Mouse (Mus musculus): ENCODE measurements around the gene Cyp2d12. TPM values are rescaled to one million over a fixed set of nuclear protein-coding genes. Genes with fewer than 3 reads are reported as not detected.

Gene Cyp2d12
- polyA plus RNA-seq, 1 experiment from 2014 or later: not detected

DNA sequence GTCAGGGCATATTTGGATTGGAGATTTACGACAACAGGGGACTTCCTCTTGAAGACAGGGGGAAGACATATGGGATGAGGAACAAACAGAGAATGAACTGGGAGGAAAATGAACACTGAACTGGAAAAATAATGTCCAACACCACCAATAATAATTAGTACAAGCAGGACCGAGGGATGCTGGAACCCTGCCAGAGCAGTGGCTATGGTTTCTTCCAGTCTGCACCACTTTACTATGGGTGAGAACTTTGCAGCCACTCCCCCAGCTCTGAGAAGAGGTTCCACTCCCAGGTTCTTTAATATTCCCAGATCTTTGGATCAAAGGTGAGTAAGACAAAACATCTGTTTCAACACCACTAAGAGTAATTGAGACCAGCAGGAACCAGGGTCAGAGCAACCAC, 24.2 kb downstream of the Cyp2d12 start:
- Histone ChIP-seq H3K9me3 (0 out of 2 replicates have a peak, but pooled peaks cover 3% of the 10 kb centered on the region), H3K27ac (replicated peaks) (no peak overlapping the region), H3K4me1 (no peaks in the 10 kb centered on the region), H3K27me3 (replicated peaks; ENCODE audit: low read depth, poor library complexity, severe bottlenecking) (no peaks in the 10 kb centered on the region), H3K36me3 (replicated peaks) (no peaks in the 10 kb centered on the region), H3K4me3 (no peak overlapping the region)
- no peak for DNase-seq (ENCODE audit: low spot score)
- WGBS: 82% methylated on average over 2 of the region's 2 CpGs

GRCm38 (mm10) chr15:82582621-82583020, 27.7 kb downstream of the Cyp2d12 start:
- no peak for DNase-seq (ENCODE audit: low spot score)
- 86% methylated on average over 9 of the region's 9 CpGs for WGBS

More at GRCm38 (mm10) chr15:82582621-82583020, 27.7 kb downstream of the Cyp2d12 start:
- Histone ChIP-seq H3K27me3 (replicated peaks; ENCODE audit: low read depth, poor library complexity, severe bottlenecking) (no peaks in the 10 kb centered on the region), H3K27ac (replicated peaks) (no peak overlapping the region), H3K4me1 (no peaks in the 10 kb centered on the region), H3K36me3 (replicated peaks) (no peaks in the 10 kb centered on the region), H3K9me3 (no peaks in the 10 kb centered on the region), H3K4me3 (no peak overlapping the region)

Small RNA genes within 50 kb of the gene (microRNA-seq; reads per million reads assigned to microRNA genes)
- gene Gm27924: not detected
- not detected for gene Gm28023

Other genes starting within 250 kb of the Cyp2d12 start
- gene Naga, start 216.1 kb upstream of the Cyp2d12 start, polyA plus RNA-seq (2016; fragmentation: Nextera tagmentation; extraction: Ambion mirVana): 19.2 and 24.0 TPM in 2 replicates
- gene Pheta2, start 216.1 kb upstream of the Cyp2d12 start, polyA plus RNA-seq (2016; fragmentation: Nextera tagmentation; extraction: Ambion mirVana): 4.9 TPM in 2 replicates
- 212 and 215 TPM in 2 replicates for gene Smdt1, start 216.1 kb upstream of the Cyp2d12 start, polyA plus RNA-seq (2016; fragmentation: Nextera tagmentation; extraction: Ambion mirVana)
- gene Ndufa6, start 200.8 kb upstream of the Cyp2d12 start, polyA plus RNA-seq (2016; fragmentation: Nextera tagmentation; extraction: Ambion mirVana): 243 and 256 TPM in 2 replicates
- gene Cyp2d22, start 174.8 kb upstream of the Cyp2d12 start, polyA plus RNA-seq (2016; fragmentation: Nextera tagmentation; extraction: Ambion mirVana): 2.1 and 3.0 TPM in 2 replicates
- not detected in 2 replicates for gene Cyp2d11, start 161.1 kb upstream of the Cyp2d12 start, polyA plus RNA-seq (2016; fragmentation: Nextera tagmentation; extraction: Ambion mirVana)
- not detected in 2 replicates for gene Cyp2d10, start 147.9 kb upstream of the Cyp2d12 start, polyA plus RNA-seq (2016; fragmentation: Nextera tagmentation; extraction: Ambion mirVana)
- gene Cyp2d9, start 121.6 kb upstream of the Cyp2d12 start, polyA plus RNA-seq (2016; fragmentation: Nextera tagmentation; extraction: Ambion mirVana): not detected in 2 replicates
- not detected in 2 replicates for gene Cyp2d34, start 65.9 kb downstream of the Cyp2d12 start, polyA plus RNA-seq (2016; fragmentation: Nextera tagmentation; extraction: Ambion mirVana)
- not detected in 2 replicates for gene Cyp2d40, start 209.1 kb downstream of the Cyp2d12 start, polyA plus RNA-seq (2016; fragmentation: Nextera tagmentation; extraction: Ambion mirVana)
- not detected in 2 replicates for gene Cyp2d26, start 239.2 kb downstream of the Cyp2d12 start, polyA plus RNA-seq (2016; fragmentation: Nextera tagmentation; extraction: Ambion mirVana)

All from embryonic facial prominence, embryonic 10.5 days (tissue).